Mouse (Mus musculus): ENCODE results near the gene Slc9a8. TPM values are rescaled to one million over a fixed set of nuclear protein-coding genes. Genes with fewer than 3 reads are reported as not detected.
A peak's percentile ranks its signal among the peaks of the same experiment; 100 is the strongest.

Gene Slc9a8
- total and polyA plus RNA-seq, 3 experiments = 16.7 to 25.8 TPM; not detected in 1

DNA sequence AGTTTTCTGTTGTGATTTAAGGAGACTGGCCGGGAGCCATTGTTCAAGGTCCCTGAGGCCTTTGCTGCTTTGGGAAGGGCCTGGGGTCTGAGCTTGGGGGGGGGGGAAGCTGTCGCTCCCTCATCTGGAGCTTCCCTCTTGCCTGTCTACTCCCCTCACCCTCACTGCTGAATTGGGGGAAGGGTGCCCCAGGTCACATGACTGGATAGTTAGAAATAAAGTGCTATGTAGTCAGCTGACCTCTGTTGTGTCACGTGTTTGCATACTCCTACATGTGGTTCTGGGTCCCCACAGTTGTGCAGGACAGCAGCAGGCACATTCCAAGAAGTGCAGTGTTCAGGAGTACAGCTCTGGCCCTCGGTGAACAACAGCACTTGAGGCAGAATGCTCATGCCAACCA is 55.2 kb downstream of the Slc9a8 start:
- H3K27ac ChIP-seq (ENCODE audit: control insufficient read depth, low read depth, low read length) = no peak overlapping the region
- no peak for DNase-seq (ENCODE audit: low read depth, low spot score)
- no peaks in the 10 kb centered on the region for H3K27me3 ChIP-seq (ENCODE audit: control insufficient read depth in 1 of 2, insufficient read depth in 2 of 2, low read length in 2 of 2)
- TF ChIP-seq ELF1 (IDR thresholded peaks at IDR 0.05; ENCODE audit: low read depth, low read length) = no peak
- no peak for TF ChIP-seq SMC3 (IDR thresholded peaks at IDR 0.05; ENCODE audit: low read depth, low read length)
- peak; percentile 69 for TF ChIP-seq USF1 (IDR thresholded peaks at IDR 0.05; ENCODE audit: low read depth, low read length)
- TF ChIP-seq BHLHE40 (IDR thresholded peaks at IDR 0.05; ENCODE audit: borderline replicate concordance, low read depth, low read length) = no peak
- TF ChIP-seq USF2 (IDR thresholded peaks at IDR 0.05; ENCODE audit: borderline replicate concordance in 1 of 2, insufficient read depth in 1 of 2, low read depth in 1 of 2, low read length in 2 of 2) = 0 out of 4 replicates have a peak, but pooled peaks of 1 of the 2 experiments have one; percentile 18
- no peak overlapping the region for H3K4me3 ChIP-seq (ENCODE audit: control insufficient read depth in 1 of 2, insufficient read depth in 1 of 2, low read depth in 2 of 2, low read length in 2 of 2)
- no peaks in the 10 kb centered on the region for H3K4me1 ChIP-seq (ENCODE audit: control insufficient read depth in 1 of 2, insufficient read depth in 2 of 2, low read length in 2 of 2)
- H3K36me3 ChIP-seq (ENCODE audit: control insufficient read depth in 1 of 2, insufficient read depth in 2 of 2, low read length in 2 of 2) = peaks cover 0 to 1% of the 10 kb centered on the region in 2 experiments; a peak in 1 of 4 replicates
- no peak overlapping the region for H3K9ac ChIP-seq (ENCODE audit: control insufficient read depth, low read depth, low read length, poor library complexity, severe bottlenecking)
- H3K79me2 ChIP-seq (ENCODE audit: control insufficient read depth, insufficient read depth, low read length, poor library complexity) = no peaks in the 10 kb centered on the region
- no peaks in the 10 kb centered on the region for H3K9me3 ChIP-seq (replicated peaks; ENCODE audit: insufficient read depth, low read length)

GRCm38 (mm10) chr2:167478128-167478527 is 56.6 kb downstream of the Slc9a8 start:
- Histone ChIP-seq H3K27ac (ENCODE audit: control insufficient read depth, low read depth, low read length) (no peak overlapping the region), H3K4me3 (ENCODE audit: control insufficient read depth in 1 of 2, insufficient read depth in 1 of 2, low read depth in 2 of 2, low read length in 2 of 2) (no peak overlapping the region), H3K79me2 (ENCODE audit: control insufficient read depth, insufficient read depth, low read length, poor library complexity) (no peaks in the 10 kb centered on the region), H3K4me1 (ENCODE audit: control insufficient read depth in 1 of 2, insufficient read depth in 2 of 2, low read length in 2 of 2) (no peaks in the 10 kb centered on the region), H3K36me3 (ENCODE audit: control insufficient read depth in 1 of 2, insufficient read depth in 2 of 2, low read length in 2 of 2) (peaks cover 0 to 1% of the 10 kb centered on the region in 2 experiments; a peak in 1 of 4 replicates), H3K27me3 (ENCODE audit: control insufficient read depth in 1 of 2, insufficient read depth in 2 of 2, low read length in 2 of 2) (no peaks in the 10 kb centered on the region), H3K9me3 (replicated peaks; ENCODE audit: insufficient read depth, low read length) (no peaks in the 10 kb centered on the region), H3K9ac (ENCODE audit: control insufficient read depth, low read depth, low read length, poor library complexity, severe bottlenecking) (no peak overlapping the region)
- peak; percentile 41 for TF ChIP-seq POLR2AphosphoS2 (IDR thresholded peaks at IDR 0.05; ENCODE audit: low read length)
- 0 out of 4 replicates have a peak, but pooled peaks of 1 of the 2 experiments have one; percentile 26 for TF ChIP-seq POLR2A (IDR thresholded peaks at IDR 0.05; ENCODE audit: control insufficient read depth in 1 of 2, insufficient read depth in 1 of 2, low read depth in 1 of 2, low read length in 2 of 2, poor library complexity in 1 of 2)
- no peak for TF ChIP-seq KAT2A (conservative IDR thresholded peaks at IDR 0.05; ENCODE audit: low read depth, low read length)
- DNase-seq (ENCODE audit: low read depth, low spot score) = peak; percentile 51

DNA sequence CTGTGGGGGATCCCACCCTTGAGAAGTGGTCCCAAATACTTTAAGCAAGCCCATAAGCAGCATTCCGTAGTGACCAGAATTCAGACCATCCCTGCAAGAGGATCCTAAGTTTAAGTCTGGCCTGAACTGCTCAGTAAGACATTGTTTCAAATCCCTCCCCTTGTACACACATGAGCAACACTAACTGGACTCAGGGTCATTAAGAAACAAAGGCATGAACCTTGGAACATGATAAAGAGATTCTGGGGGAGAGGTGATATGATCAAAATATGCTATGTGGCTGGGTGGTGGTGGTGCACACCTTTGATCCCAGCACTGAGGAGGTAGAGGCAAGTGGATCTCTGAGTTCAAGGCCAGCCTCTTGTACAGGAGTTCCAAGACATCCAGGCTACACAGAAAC is 58.0 kb downstream of the Slc9a8 start:
- no peak for DNase-seq (ENCODE audit: low read depth, low spot score)
- no peaks in the 10 kb centered on the region for H3K27me3 ChIP-seq (ENCODE audit: control insufficient read depth in 1 of 2, insufficient read depth in 2 of 2, low read length in 2 of 2)
- TF ChIP-seq CHD2 (IDR thresholded peaks at IDR 0.05; ENCODE audit: low read length) (no peak), USF1 (IDR thresholded peaks at IDR 0.05; ENCODE audit: low read depth, low read length) (no peak), POLR2AphosphoS5 (IDR thresholded peaks at IDR 0.05; ENCODE audit: borderline replicate concordance, low read depth, low read length) (no peak), MYB (IDR thresholded peaks at IDR 0.05; ENCODE audit: low read depth, low read length) (no peak), MAFK (IDR thresholded peaks at IDR 0.05; ENCODE audit: borderline replicate concordance, low read depth, low read length) (no peak), MAX (IDR thresholded peaks at IDR 0.05; ENCODE audit: low read length) (no peak), ZC3H11A (IDR thresholded peaks at IDR 0.05; ENCODE audit: low read depth, low read length) (no peak), MEF2A (IDR thresholded peaks at IDR 0.05; ENCODE audit: extremely low read depth, insufficient replicate concordance, low read depth, low read length, poor library complexity, severe bottlenecking) (no peak), TAL1 (IDR thresholded peaks at IDR 0.05; ENCODE audit: low read length) (no peak), ZKSCAN1 (IDR thresholded peaks at IDR 0.05; ENCODE audit: low read depth, low read length) (no peak), RCOR1 (IDR thresholded peaks at IDR 0.05; ENCODE audit: low read depth, low read length) (no peak), POLR2A (IDR thresholded peaks at IDR 0.05; ENCODE audit: control insufficient read depth in 1 of 2, insufficient read depth in 1 of 2, low read depth in 1 of 2, low read length in 2 of 2, poor library complexity in 1 of 2) (no peak), HCFC1 (IDR thresholded peaks at IDR 0.05; ENCODE audit: low read depth, low read length) (no peak), SMC3 (IDR thresholded peaks at IDR 0.05; ENCODE audit: low read depth, low read length) (no peak)
- H3K9ac ChIP-seq (ENCODE audit: control insufficient read depth, low read depth, low read length, poor library complexity, severe bottlenecking) = no peak overlapping the region
- H3K4me1 ChIP-seq (ENCODE audit: control insufficient read depth in 1 of 2, insufficient read depth in 2 of 2, low read length in 2 of 2) = no peaks in the 10 kb centered on the region
- H3K36me3 ChIP-seq (ENCODE audit: control insufficient read depth in 1 of 2, insufficient read depth in 2 of 2, low read length in 2 of 2) = no peaks in the 10 kb centered on the region; a peak in 1 of 4 replicates
- no peaks in the 10 kb centered on the region for H3K9me3 ChIP-seq (replicated peaks; ENCODE audit: insufficient read depth, low read length)
- H3K27ac ChIP-seq (ENCODE audit: control insufficient read depth, low read depth, low read length) = no peak overlapping the region
- H3K79me2 ChIP-seq (ENCODE audit: control insufficient read depth, insufficient read depth, low read length, poor library complexity) = no peaks in the 10 kb centered on the region
- no peak overlapping the region for H3K4me3 ChIP-seq (ENCODE audit: control insufficient read depth in 1 of 2, insufficient read depth in 1 of 2, low read depth in 2 of 2, low read length in 2 of 2)
